Mouse (Mus musculus) c-Kit-positive CD71-positive TER-119-negative erythroid progenitor cells, embryonic 14.5 days (primary cell): Measurements from ENCODE around the gene Tpte.

Experiments
- DNase-seq: peaks from one replicate; pipeline ENCODE4 v3.0.0-alpha.2; 2013; ENCODE audit warnings: low read depth

Tpte gene

GRCm38 (mm10) chr8:22376903-22377302 lies 93.7 kb downstream of the Tpte start:
- peak; percentile 15 for DNase-seq

GRCm38 (mm10) chr8:22380934-22381333 lies 97.7 kb downstream of the Tpte start:
- DNase-seq: no peak

- no peak for DNase-seq
Observed at GRCm38 (mm10) chr8:22382824-22383595, 99.8 kb downstream of the Tpte start.

GRCm38 (mm10) chr8:22385158-22385557 lies 101.9 kb downstream of the Tpte start:
- no peak for DNase-seq

GRCm38 (mm10) chr8:22389874-22390273 lies 106.6 kb downstream of the Tpte start:
- no peak for DNase-seq

GRCm38 (mm10) chr8:22390766-22391463 lies 107.7 kb downstream of the Tpte start:
- DNase-seq: no peak

GRCm38 (mm10) chr8:22394471-22394870 lies 111.2 kb downstream of the Tpte start:
- no peak for DNase-seq

- no peak for DNase-seq
Observed at GRCm38 (mm10) chr8:22395256-22395655, 112.0 kb downstream of the Tpte start.

GRCm38 (mm10) chr8:22397811-22398141 lies 114.5 kb downstream of the Tpte start:
- no peak for DNase-seq

GRCm38 (mm10) chr8:22398142-22398951 lies 115.1 kb downstream of the Tpte start, which contains the start of gene Slc25a15:
Slc25a15 (minus strand) TSS chr8:22398597.
- peak; percentile 68 for DNase-seq

- DNase-seq: no peak
Observed at GRCm38 (mm10) chr8:22399285-22399880, 116.1 kb downstream of the Tpte start.

GRCm38 (mm10) chr8:22400593-22400992 lies 117.4 kb downstream of the Tpte start:
- DNase-seq: no peak

GRCm38 (mm10) chr8:22403235-22403634 lies 120.0 kb downstream of the Tpte start:
- no peak for DNase-seq

GRCm38 (mm10) chr8:22405733-22406132 lies 122.5 kb downstream of the Tpte start:
- no peak for DNase-seq

- peak; percentile 15 for DNase-seq
Observed at GRCm38 (mm10) chr8:22410688-22411281, 127.5 kb downstream of the Tpte start.

- peak; percentile 89 for DNase-seq
Observed at GRCm38 (mm10) chr8:22411282-22411702, 128.1 kb downstream of the Tpte start, which contains the start of gene Mrps31. Mrps31 (plus strand) TSS chr8:22411361.

- peak; percentile 43 for DNase-seq
Observed at GRCm38 (mm10) chr8:22411971-22412370, 128.7 kb downstream of the Tpte start.
